Mouse (Mus musculus) forebrain, embryonic 13.5 days (tissue): ENCODE results near the gene Cep135. TPM values are rescaled to one million over a fixed set of nuclear protein-coding genes. Genes with fewer than 3 reads are reported as not detected.

Experiments used
- ATAC-seq: fragments of 200-750 bp; cut with Nextera tagmentation; 2 replicates; pipeline ENCODE4 v1.8.0; 2017
- H3K27ac ChIP-seq: fragments of 300-500 bp; sonication (generic); 2 replicates; pipeline ENCODE4 v1.5.1; 2015; ENCODE audit warnings: inconsistent platforms, mild to moderate bottlenecking, moderate library complexity
- H3K27me3 ChIP-seq: fragments of 300-500 bp; sonication (generic); 2 replicates; pipeline ENCODE4 v1.6.1; 2015; ENCODE audit warnings: mild to moderate bottlenecking, inconsistent platforms
- H3K36me3 ChIP-seq: fragments of 300-500 bp; sonication (generic); 2 replicates; pipeline ENCODE4 v1.6.1; 2015; ENCODE audit warnings: mild to moderate bottlenecking, inconsistent platforms; ENCODE audit not compliant: poor library complexity, severe bottlenecking
- H3K4me1 ChIP-seq: fragments of 300-500 bp; sonication (generic); 2 replicates; pipeline ENCODE4 v1.6.1; 2015; ENCODE audit warnings: inconsistent platforms
- H3K4me2 ChIP-seq: fragments of 300-500 bp; sonication (generic); 2 replicates; pipeline ENCODE4 v1.6.1; 2015; ENCODE audit warnings: inconsistent platforms, mild to moderate bottlenecking, moderate library complexity
- H3K4me3 ChIP-seq: fragments of 300-500 bp; sonication (generic); 2 replicates; pipeline ENCODE4 v1.5.1; 2015; ENCODE audit warnings: mild to moderate bottlenecking, inconsistent platforms
- H3K9ac ChIP-seq: fragments of 300-500 bp; sonication (generic); 2 replicates; pipeline ENCODE4 v1.6.1; 2015; ENCODE audit warnings: mild to moderate bottlenecking, inconsistent platforms
- H3K9me3 ChIP-seq: fragments of 300-500 bp; sonication (generic); replicated peaks from 2 replicates; pipeline ENCODE4 v1.6.1; 2016; ENCODE audit warnings: inconsistent platforms
- WGBS: fragments of 180-500 bp; shearing (Covaris S2); methylation state at CpG from one replicate; pipeline ENCODE4 v1.1.7; 2015; 5-methylcytosine and 5-hydroxymethylcytosine counted together
- polyA plus RNA-seq: library from polyadenylated mRNA; unstranded; fragments of >200 nt; fragmentation: Nextera tagmentation; extraction: Ambion mirVana; gene quantifications from 2 replicates; pipeline ENCODE4 v1.2.1, GENCODE M21; 2015

The Cep135 gene
- polyA plus RNA-seq, 1 experiment from 2014 or later, result 7.2 TPM

GRCm38 (mm10) chr5:76609702-76610370, 21.3 kb downstream of the Cep135 start:
- no peak overlapping the region for H3K4me2 ChIP-seq
- WGBS, result 94% methylated on average over 8 of the region's 8 CpGs
- H3K27ac ChIP-seq, result no peak overlapping the region
- peaks cover 90% of the 10 kb centered on the region for H3K36me3 ChIP-seq
- 0 out of 2 replicates have a peak, but pooled peaks cover 2% of the 10 kb centered on the region for H3K9me3 ChIP-seq
- H3K9ac ChIP-seq, result no peak overlapping the region
- no peaks in the 10 kb centered on the region for H3K4me1 ChIP-seq
- no peak overlapping the region for H3K4me3 ChIP-seq
- no peaks in the 10 kb centered on the region for H3K27me3 ChIP-seq
- ATAC-seq, result no peak

- Histone ChIP-seq H3K4me1 (no peaks in the 10 kb centered on the region), H3K36me3 (peaks cover 84% of the 10 kb centered on the region), H3K9me3 (0 out of 2 replicates have a peak, but pooled peaks cover 2% of the 10 kb centered on the region), H3K27me3 (no peaks in the 10 kb centered on the region), H3K9ac (no peak overlapping the region), H3K4me3 (no peak overlapping the region), H3K27ac (no peak overlapping the region), H3K4me2 (no peak overlapping the region)
- WGBS, result 91% methylated on average over 6 of the region's 6 CpGs
- ATAC-seq, result no peak
Observed at GRCm38 (mm10) chr5:76612867-76613499, 24.5 kb downstream of the Cep135 start.

GRCm38 (mm10) chr5:76615276-76615675, 26.8 kb downstream of the Cep135 start:
- H3K4me3 ChIP-seq, result no peak overlapping the region
- H3K27me3 ChIP-seq, result no peaks in the 10 kb centered on the region
- peaks cover 88% of the 10 kb centered on the region for H3K36me3 ChIP-seq
- ATAC-seq, result no peak
- H3K9me3 ChIP-seq, result 0 out of 2 replicates have a peak, but pooled peaks cover 2% of the 10 kb centered on the region
- 93% methylated on average over 8 of the region's 8 CpGs for WGBS
- no peak overlapping the region for H3K4me2 ChIP-seq
- H3K9ac ChIP-seq, result no peak overlapping the region
- no peak overlapping the region for H3K27ac ChIP-seq
- H3K4me1 ChIP-seq, result no peaks in the 10 kb centered on the region

- H3K9ac ChIP-seq, result no peak overlapping the region
- H3K9me3 ChIP-seq, result 0 out of 2 replicates have a peak, but pooled peaks cover 2% of the 10 kb centered on the region
- 81% methylated on average over 2 of the region's 2 CpGs for WGBS
- ATAC-seq, result no peak
- no peaks in the 10 kb centered on the region for H3K4me1 ChIP-seq
- no peak overlapping the region for H3K4me2 ChIP-seq
- no peaks in the 10 kb centered on the region for H3K27me3 ChIP-seq
- peaks cover 84% of the 10 kb centered on the region for H3K36me3 ChIP-seq
- H3K27ac ChIP-seq, result no peak overlapping the region
- H3K4me3 ChIP-seq, result no peak overlapping the region
Observed at GRCm38 (mm10) chr5:76616196-76616747, 27.8 kb downstream of the Cep135 start.

GRCm38 (mm10) chr5:76618750-76619149, 30.3 kb downstream of the Cep135 start:
- no peaks in the 10 kb centered on the region for H3K27me3 ChIP-seq
- H3K9me3 ChIP-seq, result 0 out of 2 replicates have a peak, but pooled peaks cover 2% of the 10 kb centered on the region
- no peak overlapping the region for H3K4me2 ChIP-seq
- H3K4me1 ChIP-seq, result no peaks in the 10 kb centered on the region
- no peak overlapping the region for H3K9ac ChIP-seq
- no peak overlapping the region for H3K27ac ChIP-seq
- peaks cover 80% of the 10 kb centered on the region for H3K36me3 ChIP-seq
- 92% methylated on average over 7 of the region's 7 CpGs for WGBS
- no peak overlapping the region for H3K4me3 ChIP-seq
- ATAC-seq, result no peak

GRCm38 (mm10) chr5:76623759-76624158, 35.3 kb downstream of the Cep135 start:
- Histone ChIP-seq H3K4me3 (no peak overlapping the region), H3K9me3 (no peaks in the 10 kb centered on the region), H3K36me3 (peaks cover 62% of the 10 kb centered on the region), H3K4me1 (no peaks in the 10 kb centered on the region), H3K9ac (no peak overlapping the region), H3K27ac (no peak overlapping the region), H3K27me3 (no peaks in the 10 kb centered on the region), H3K4me2 (no peak overlapping the region)
- WGBS, result 97% methylated on average over 9 of the region's 9 CpGs
- ATAC-seq, result no peak

GRCm38 (mm10) chr5:76627770-76628169, 39.3 kb downstream of the Cep135 start:
- WGBS, result 91% methylated on average over 1 of the region's 1 CpGs
- Histone ChIP-seq H3K27ac (no peak overlapping the region), H3K4me1 (no peaks in the 10 kb centered on the region), H3K36me3 (peaks cover 59% of the 10 kb centered on the region), H3K4me2 (no peak overlapping the region), H3K9ac (no peak overlapping the region), H3K4me3 (no peak overlapping the region), H3K27me3 (no peaks in the 10 kb centered on the region), H3K9me3 (no peaks in the 10 kb centered on the region)
- ATAC-seq, result no peak

- ATAC-seq, result no peak
- 83% methylated on average over 10 of the region's 10 CpGs for WGBS
- no peak overlapping the region for H3K9ac ChIP-seq
- H3K4me3 ChIP-seq, result no peak overlapping the region
- no peaks in the 10 kb centered on the region for H3K27me3 ChIP-seq
- H3K9me3 ChIP-seq, result no peaks in the 10 kb centered on the region
- H3K36me3 ChIP-seq, result peaks cover 77% of the 10 kb centered on the region
- no peaks in the 10 kb centered on the region for H3K4me1 ChIP-seq
- H3K4me2 ChIP-seq, result no peak overlapping the region
- H3K27ac ChIP-seq, result no peak overlapping the region
Observed at GRCm38 (mm10) chr5:76634012-76634411, 45.5 kb downstream of the Cep135 start.

GRCm38 (mm10) chr5:76635592-76635991, 47.1 kb downstream of the Cep135 start:
- Histone ChIP-seq H3K27ac (no peak overlapping the region), H3K27me3 (no peaks in the 10 kb centered on the region), H3K36me3 (peaks cover 82% of the 10 kb centered on the region), H3K9ac (no peak overlapping the region), H3K4me2 (no peak overlapping the region), H3K4me3 (no peak overlapping the region), H3K4me1 (no peaks in the 10 kb centered on the region), H3K9me3 (no peaks in the 10 kb centered on the region)
- ATAC-seq, result no peak
- 92% methylated on average over 2 of the region's 2 CpGs for WGBS

- Histone ChIP-seq H3K4me1 (no peaks in the 10 kb centered on the region), H3K27ac (no peak overlapping the region), H3K9me3 (no peaks in the 10 kb centered on the region), H3K9ac (no peak overlapping the region), H3K27me3 (no peaks in the 10 kb centered on the region), H3K36me3 (peaks cover 70% of the 10 kb centered on the region), H3K4me3 (no peak overlapping the region), H3K4me2 (no peak overlapping the region)
- WGBS, result 92% methylated on average over 4 of the region's 4 CpGs
- no peak for ATAC-seq
Observed at GRCm38 (mm10) chr5:76642076-76642475, 53.6 kb downstream of the Cep135 start.

GRCm38 (mm10) chr5:76644234-76644633, 55.7 kb downstream of the Cep135 start:
- Histone ChIP-seq H3K36me3 (peaks cover 59% of the 10 kb centered on the region), H3K27me3 (no peaks in the 10 kb centered on the region), H3K9ac (no peak overlapping the region), H3K4me1 (no peaks in the 10 kb centered on the region), H3K4me2 (no peak overlapping the region), H3K4me3 (no peak overlapping the region), H3K27ac (no peak overlapping the region), H3K9me3 (no peaks in the 10 kb centered on the region)
- no peak for ATAC-seq
- 92% methylated on average over 7 of the region's 7 CpGs for WGBS

GRCm38 (mm10) chr5:76645091-76645868, 56.8 kb downstream of the Cep135 start:
- ATAC-seq, result no peak
- Histone ChIP-seq H3K4me1 (no peaks in the 10 kb centered on the region), H3K4me2 (no peak overlapping the region), H3K27me3 (no peaks in the 10 kb centered on the region), H3K4me3 (no peak overlapping the region), H3K9me3 (no peaks in the 10 kb centered on the region), H3K36me3 (peaks cover 50% of the 10 kb centered on the region), H3K27ac (no peak overlapping the region), H3K9ac (no peak overlapping the region)
- 96% methylated on average over 10 of the region's 10 CpGs for WGBS
